Mouse (Mus musculus): ENCODE results near the gene Aak1. TPM values are rescaled to one million over a fixed set of nuclear protein-coding genes. Genes with fewer than 3 reads are reported as not detected.
"Not testable (repeated sequence)": the region's sequence is repeated elsewhere in the genome, so short reads cannot be mapped to it uniquely, and the experiment has no call there.

Aak1 gene
- total RNA-seq, 2 experiments from 2014 or later = 26.9 to 29.6 TPM

- peak; percentile 55 to 74 for DNase-seq
- intact Hi-C loops (cut with DNase I) = no loop called here
Measured at GRCm38 (mm10) chr6:86832802-86833502, 16.4 kb upstream of the Aak1 start.

DNA sequence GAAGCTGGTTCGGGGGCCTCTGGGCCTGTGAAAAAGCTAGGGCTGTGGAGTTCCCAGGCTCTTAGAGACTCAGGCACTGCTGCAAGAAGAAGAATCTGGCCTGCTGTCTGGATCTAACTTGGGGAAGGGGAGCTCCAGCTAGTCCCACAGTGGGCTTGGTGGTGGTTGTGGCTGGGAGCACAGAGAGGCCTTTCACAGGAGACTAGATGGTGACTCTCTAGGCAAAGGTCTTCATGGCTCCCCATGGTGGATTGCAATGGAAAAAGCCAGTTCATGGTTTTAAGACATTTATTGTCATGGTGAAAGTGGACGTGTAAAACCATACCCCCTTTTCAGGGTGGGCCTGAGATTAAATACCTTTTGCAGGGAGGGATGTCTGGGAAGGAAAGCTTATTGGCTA, 10.2 kb upstream of the Aak1 start:
- intact Hi-C loops (cut with DNase I) = no loop called here

DNA sequence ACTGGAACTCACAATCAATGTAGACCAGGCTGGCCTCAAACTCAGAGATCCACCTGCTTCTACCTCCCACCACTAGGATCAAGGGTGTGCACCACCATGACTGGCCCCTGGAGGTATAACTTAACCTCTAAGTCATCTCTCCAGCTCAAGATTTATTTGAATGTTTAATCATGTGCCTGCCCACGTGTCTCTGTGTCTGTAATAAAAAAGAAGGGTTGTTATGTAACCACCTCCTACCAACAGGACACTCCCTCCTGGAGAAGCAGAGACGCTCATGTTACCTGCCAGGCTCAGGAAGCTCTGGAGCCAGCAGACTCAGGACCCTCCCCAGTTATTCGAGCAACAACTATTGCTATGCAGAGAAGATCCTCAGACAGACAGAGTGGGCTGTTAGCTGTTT, 7.4 kb upstream of the Aak1 start:
- intact Hi-C loops (cut with DNase I) = no loop called here
- DNase-seq = no peak

More for the DNA sequence above, 10.2 kb upstream of the Aak1 start:
- no peak for DNase-seq

DNA sequence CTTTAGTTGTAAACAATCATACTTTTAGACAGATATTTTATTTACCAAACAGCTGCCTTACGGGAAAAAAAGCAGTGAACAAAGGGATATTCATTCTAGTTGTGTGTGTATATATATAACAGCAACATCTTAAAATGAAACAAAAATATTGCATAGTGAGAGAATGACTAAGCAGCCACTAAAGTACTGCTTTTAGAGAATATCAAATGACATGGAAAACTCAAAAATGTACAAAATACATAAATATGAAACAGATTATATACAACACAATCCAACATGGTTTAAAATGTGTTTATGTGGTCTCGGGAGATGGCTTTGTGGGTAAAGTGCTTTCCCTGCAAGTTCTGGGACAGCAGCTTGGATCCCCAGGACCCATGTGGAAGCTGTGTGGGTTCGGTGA, 5.7 kb upstream of the Aak1 start:
- intact Hi-C loops (cut with DNase I) = no loop called here
- DNase-seq = no peak

GRCm38 (mm10) chr6:86846467-86846866, 2.9 kb upstream of the Aak1 start:
- intact Hi-C loops (cut with DNase I) = no loop called here
- DNase-seq = no peak

GRCm38 (mm10) chr6:86847816-86848215, 1.5 kb upstream of the Aak1 start:
- no peak for DNase-seq
- intact Hi-C loops (cut with DNase I) = loop anchor here (2.0 kb wide), 1 partner anchor 73 kb away; no protein-coding TSS in a partner anchor

DNA sequence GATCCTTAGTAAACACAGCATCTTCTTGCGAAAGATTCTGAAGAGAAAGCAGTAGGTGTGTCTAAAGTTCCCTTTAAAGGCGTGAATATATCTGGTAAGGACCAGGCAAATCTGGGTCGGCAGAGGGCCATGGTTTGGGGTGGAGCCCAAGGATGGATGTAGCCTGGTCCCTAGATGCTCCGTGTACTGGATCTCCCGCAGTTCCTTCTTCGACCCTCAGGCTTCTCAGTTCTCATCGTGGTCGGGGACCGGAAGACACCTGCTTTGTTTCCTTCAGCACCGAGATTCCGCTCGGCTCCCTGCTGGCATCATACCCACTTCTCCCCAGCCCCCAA, 770 bp upstream of the Aak1 start:
- intact Hi-C loops (cut with DNase I) = loop anchor here (2.0 kb wide), 1 partner anchor 72 kb away; no protein-coding TSS in a partner anchor

GRCm38 (mm10) chr6:86849692-86850445, 552 bp downstream of the Aak1 start:
- peak in 1 of 2 experiments; percentile 32 for DNase-seq
- intact Hi-C loops (cut with DNase I) = loop anchor here (2.0 kb wide), 1 partner anchor 71 kb away; no protein-coding TSS in a partner anchor

More for the DNA sequence above, 770 bp upstream of the Aak1 start:
- DNase-seq = no peak

DNA sequence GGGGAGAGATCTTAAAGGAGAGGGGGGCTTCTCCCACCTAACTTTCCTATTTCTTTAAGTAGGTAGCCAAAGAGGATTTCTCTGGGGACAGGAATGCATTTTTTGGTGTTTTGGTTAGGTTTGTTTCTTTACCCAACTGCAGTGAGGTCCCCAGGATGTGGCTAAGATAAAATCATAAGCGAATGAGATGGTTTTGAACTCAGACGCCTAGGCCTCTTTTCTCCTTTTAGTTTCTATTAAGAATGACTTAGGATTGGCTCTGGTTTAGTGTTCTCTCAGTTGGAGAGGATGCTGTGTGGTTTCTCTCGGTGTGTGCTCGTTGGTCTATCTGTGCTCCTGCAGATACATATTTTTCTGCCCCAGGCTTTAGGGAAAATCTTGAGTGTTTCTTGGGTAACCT, 1.3 kb downstream of the Aak1 start:
- intact Hi-C loops (cut with DNase I) = no loop called here

DNA sequence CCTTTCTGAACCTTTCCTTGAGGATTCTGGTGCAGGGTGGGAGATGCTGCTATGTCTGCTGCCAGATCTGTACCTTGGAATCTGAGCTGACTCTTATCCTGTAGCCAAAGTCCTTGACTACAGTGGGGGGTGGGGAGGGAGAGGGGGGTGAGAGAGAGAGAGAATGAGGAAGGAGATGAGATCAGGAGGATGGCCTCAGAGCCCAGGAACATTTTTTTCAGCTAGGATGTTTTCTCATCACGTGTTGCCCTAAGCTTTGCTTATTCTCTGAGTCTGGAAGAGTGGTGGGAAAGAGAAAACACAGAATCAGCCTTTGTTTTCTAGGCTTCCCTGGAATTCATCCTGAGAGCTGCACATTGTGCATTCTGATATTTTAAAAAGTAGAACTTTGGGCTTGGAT, 2.2 kb downstream of the Aak1 start:
- intact Hi-C loops (cut with DNase I) = no loop called here
- DNase-seq = no peak

More for the DNA sequence above, 1.3 kb downstream of the Aak1 start:
- no peak for DNase-seq

GRCm38 (mm10) chr6:86853928-86854327, 4.6 kb downstream of the Aak1 start:
- intact Hi-C loops (cut with DNase I) = no loop called here
- no peak for DNase-seq

GRCm38 (mm10) chr6:86854941-86855340, 5.6 kb downstream of the Aak1 start:
- intact Hi-C loops (cut with DNase I) = no loop called here
- DNase-seq = no peak

GRCm38 (mm10) chr6:86858606-86859005, 9.3 kb downstream of the Aak1 start:
- intact Hi-C loops (cut with DNase I) = no loop called here
- DNase-seq = no peak

DNA sequence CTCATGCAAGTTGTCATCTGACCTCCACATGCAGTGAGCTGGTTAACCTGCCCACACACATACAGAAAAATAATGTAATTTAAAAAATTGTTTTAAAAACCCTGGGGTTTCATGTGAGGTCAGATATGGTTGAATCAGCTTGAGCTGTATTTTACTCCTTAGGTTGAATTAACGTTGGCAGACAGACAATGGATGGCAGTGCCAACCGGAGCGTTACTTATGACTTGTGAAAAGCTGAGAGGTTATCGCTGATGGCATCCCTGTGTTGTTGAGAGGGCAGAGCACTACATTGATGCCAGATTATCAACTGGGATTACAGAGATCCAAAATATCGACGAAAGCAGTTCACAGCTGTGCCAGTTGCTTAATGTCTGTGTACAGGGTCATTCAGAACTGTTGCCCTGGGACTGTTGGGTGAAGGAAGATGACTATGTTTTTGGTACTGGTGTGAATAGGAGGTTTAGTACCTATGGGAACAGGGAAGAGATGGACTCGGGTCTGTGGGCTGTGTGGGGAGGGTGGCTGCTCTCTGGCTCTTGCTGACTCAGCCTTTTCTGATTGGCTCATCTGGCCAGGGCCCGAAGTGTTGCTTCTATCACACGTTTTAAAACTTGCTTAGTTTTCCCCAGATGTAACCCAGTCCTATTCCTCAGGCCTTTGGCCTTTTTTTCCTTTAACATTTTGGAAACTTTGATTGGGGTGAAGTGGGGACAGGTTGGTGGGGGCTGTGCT, 11.6 kb downstream of the Aak1 start:
- intact Hi-C loops (cut with DNase I) = no loop called here
- no peak for DNase-seq

DNA sequence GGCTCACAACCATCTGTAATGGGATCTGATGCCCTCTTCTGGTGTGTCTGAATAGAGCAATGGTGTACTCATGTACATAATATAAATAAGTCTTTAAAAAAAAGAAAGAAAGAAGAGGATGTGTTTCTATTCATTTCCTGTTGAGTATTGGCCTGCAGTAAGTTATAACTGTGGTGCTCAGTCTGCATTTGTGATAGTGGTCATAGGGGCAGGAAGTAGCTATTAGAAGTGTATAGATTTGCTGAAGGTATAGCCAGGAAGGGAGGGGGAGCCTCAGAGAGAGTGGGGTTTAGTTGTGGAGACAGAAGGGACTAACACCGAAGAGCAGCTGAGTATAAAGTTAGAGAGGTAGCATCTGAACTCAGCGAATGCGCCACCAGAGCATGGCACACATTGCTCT, 15.0 kb downstream of the Aak1 start:
- no peak for DNase-seq
- intact Hi-C loops (cut with DNase I) = no loop called here

DNA sequence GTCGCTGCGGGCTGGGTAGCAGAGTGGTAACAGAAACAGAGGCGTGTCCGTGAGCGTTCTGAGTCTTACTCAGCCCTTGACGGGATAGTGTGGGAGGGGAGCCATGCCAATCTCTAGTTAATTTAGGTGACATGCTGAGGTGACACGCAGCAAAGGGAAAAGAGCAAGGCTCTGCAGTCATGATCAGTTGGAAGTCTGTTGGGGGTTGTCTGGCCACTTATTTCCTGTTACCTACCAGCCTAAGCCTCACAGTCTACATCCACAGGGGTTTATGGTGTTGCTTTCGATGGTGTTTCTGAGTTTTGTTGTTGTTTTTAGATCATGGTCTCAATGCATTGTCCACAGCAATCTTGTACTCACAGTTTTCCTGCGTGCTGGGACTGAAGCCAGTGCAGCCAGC, 21.0 kb downstream of the Aak1 start:
- DNase-seq = no peak
- intact Hi-C loops (cut with DNase I) = no loop called here

GRCm38 (mm10) chr6:86871783-86872182, 22.5 kb downstream of the Aak1 start:
- intact Hi-C loops (cut with DNase I) = no loop called here
- no peak for DNase-seq

DNA sequence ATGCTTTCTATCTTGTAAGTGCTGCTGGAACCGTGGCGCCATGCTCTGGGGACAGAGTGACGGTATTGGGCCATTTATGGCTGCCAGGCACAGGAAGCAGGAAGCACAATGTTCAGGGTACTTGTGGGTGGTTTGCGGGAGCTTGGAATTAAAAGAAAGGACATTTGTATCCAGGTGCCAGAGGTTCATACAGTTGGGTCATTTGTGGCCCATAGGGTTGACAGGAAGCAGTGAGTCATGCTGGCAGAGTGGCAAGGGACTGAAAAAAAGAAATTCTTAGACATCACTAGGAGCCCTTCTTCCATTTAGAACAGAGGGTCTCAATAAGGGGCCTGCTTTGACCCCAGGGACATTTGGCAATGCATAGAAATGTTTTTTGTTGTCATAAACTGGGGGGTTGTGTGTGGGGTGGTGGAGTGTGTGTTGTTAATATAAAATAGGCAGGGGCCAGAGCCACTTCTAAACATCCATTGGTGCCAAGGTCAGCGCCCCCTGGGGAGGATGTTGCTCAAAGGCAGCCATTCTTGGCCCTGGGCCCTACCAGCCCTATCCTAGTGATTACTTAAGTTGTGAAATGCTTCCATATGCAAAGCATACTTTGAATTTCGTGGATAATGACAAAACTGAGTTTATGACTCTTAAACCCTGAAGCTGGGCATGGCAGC, 25.5 kb downstream of the Aak1 start:
- intact Hi-C loops (cut with DNase I) = no loop called here

GRCm38 (mm10) chr6:86876451-86876850, 27.1 kb downstream of the Aak1 start:
- intact Hi-C loops (cut with DNase I) = no loop called here
- DNase-seq = no peak

More for the DNA sequence above, 25.5 kb downstream of the Aak1 start:
- DNase-seq = no peak

- intact Hi-C loops (cut with DNase I) = not testable (repeated sequence)
Measured at GRCm38 (mm10) chr6:86878656-86879055, 29.3 kb downstream of the Aak1 start.

GRCm38 (mm10) chr6:86879314-86879713, 30.0 kb downstream of the Aak1 start:
- intact Hi-C loops (cut with DNase I) = no loop called here
- no peak for DNase-seq

More at GRCm38 (mm10) chr6:86878656-86879055, 29.3 kb downstream of the Aak1 start:
- not testable (repeated sequence) for DNase-seq
